Mouse (Mus musculus) embryonic facial prominence, embryonic 14.5 days (tissue): ENCODE measurements around the gene Rbm8a. TPM values are rescaled to one million over a fixed set of nuclear protein-coding genes. Genes with fewer than 3 reads are reported as not detected.
"Not testable (repeated sequence)": the region's sequence is repeated elsewhere in the genome, so short reads cannot be mapped to it uniquely, and the experiment has no call there.

Experiments
- ATAC-seq: fragments of 200-750 bp; cut with Nextera tagmentation; 2 replicates; pipeline ENCODE4 v1.8.0; 2017; ENCODE audit warnings: low read depth, moderate number of reproducible peaks, moderate TSS enrichment
- DNase-seq: peaks from one replicate; pipeline ENCODE4 v3.0.0-alpha.2; 2015; ENCODE audit warnings: low spot score
- H3K27ac ChIP-seq: fragments of 300-500 bp; sonication (generic); replicated peaks from 2 replicates; pipeline ENCODE4 v1.5.1; 2014; ENCODE audit warnings: low read depth, mild to moderate bottlenecking, low read length, moderate library complexity
- H3K27me3 ChIP-seq: fragments of 300-500 bp; sonication (generic); replicated peaks from 2 replicates; pipeline ENCODE4 v1.6.1; 2014; ENCODE audit warnings: low read length; ENCODE audit not compliant: control insufficient read depth, insufficient read depth
- H3K36me3 ChIP-seq: fragments of 300-500 bp; sonication (generic); 2 replicates; pipeline ENCODE4 v1.6.1; 2014; ENCODE audit warnings: low read length, mixed read lengths; ENCODE audit not compliant: control insufficient read depth, insufficient read depth
- H3K4me1 ChIP-seq: fragments of 300-500 bp; sonication (generic); 2 replicates; pipeline ENCODE4 v1.6.1; 2014; ENCODE audit warnings: antibody characterized with exemption, low read length; ENCODE audit not compliant: control insufficient read depth, insufficient read depth
- H3K4me2 ChIP-seq: fragments of 300-500 bp; sonication (generic); 2 replicates; pipeline ENCODE4 v1.6.1; 2014; ENCODE audit warnings: low read depth, mild to moderate bottlenecking, low read length, moderate library complexity, mixed read lengths
- H3K4me3 ChIP-seq: fragments of 300-500 bp; sonication (generic); 2 replicates; pipeline ENCODE4 v1.5.1; 2014; ENCODE audit warnings: low read depth, mild to moderate bottlenecking, low read length
- H3K9ac ChIP-seq: fragments of 300-500 bp; sonication (generic); 2 replicates; pipeline ENCODE4 v1.6.1; 2014; ENCODE audit warnings: low read depth, mild to moderate bottlenecking, low read length, moderate library complexity, mixed read lengths
- H3K9me3 ChIP-seq: fragments of 300-500 bp; sonication (generic); 2 replicates; pipeline ENCODE4 v1.6.1; 2016; ENCODE audit warnings: low read length; ENCODE audit not compliant: control insufficient read depth
- WGBS: fragments of 180-500 bp; shearing (Covaris S2); extraction: QIAGEN DNeasy Blood & Tissue Kit; methylation state at CpG from one replicate; pipeline ENCODE4 v1.1.7; 2014; 5-methylcytosine and 5-hydroxymethylcytosine counted together
- polyA plus RNA-seq: library from polyadenylated mRNA; unstranded; fragments of >200 nt; fragmentation: Nextera tagmentation; extraction: Ambion mirVana; gene quantifications from 2 replicates; pipeline ENCODE4 v1.2.1, GENCODE M21; 2014

Gene Rbm8a
- polyA plus RNA-seq, 1 experiment from 2014 or later = 122 TPM

DNA sequence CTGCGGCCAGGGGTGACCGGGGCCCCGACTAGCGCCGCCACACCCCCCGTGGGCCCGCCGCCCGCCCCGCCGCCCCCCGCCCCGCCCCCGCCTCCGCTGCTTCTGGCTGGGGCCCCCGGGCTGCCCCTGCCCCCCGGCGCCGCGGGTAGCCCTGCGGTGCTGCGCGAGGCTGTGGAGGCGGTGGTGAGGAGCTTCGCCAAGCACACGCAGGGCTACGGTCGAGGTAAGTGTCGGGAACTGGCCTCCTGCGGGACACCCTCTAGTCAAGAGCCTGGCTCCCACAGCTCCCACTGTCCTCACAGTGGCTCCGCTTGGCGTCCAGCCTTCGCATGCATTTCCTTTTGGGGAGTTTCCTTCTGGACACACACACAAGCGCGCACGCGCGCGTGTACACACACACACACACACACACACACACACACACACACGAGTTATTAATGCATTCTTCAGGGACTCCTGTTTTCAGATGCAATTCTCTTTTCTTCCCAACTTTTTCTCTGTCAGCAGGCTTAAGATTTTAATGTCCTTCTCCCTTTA is 28.4 kb upstream of the Rbm8a start:
- WGBS = 1% methylated on average over 19 of the region's 40 CpGs
- peaks cover 25% of the 10 kb centered on the region for H3K4me1 ChIP-seq

DNA sequence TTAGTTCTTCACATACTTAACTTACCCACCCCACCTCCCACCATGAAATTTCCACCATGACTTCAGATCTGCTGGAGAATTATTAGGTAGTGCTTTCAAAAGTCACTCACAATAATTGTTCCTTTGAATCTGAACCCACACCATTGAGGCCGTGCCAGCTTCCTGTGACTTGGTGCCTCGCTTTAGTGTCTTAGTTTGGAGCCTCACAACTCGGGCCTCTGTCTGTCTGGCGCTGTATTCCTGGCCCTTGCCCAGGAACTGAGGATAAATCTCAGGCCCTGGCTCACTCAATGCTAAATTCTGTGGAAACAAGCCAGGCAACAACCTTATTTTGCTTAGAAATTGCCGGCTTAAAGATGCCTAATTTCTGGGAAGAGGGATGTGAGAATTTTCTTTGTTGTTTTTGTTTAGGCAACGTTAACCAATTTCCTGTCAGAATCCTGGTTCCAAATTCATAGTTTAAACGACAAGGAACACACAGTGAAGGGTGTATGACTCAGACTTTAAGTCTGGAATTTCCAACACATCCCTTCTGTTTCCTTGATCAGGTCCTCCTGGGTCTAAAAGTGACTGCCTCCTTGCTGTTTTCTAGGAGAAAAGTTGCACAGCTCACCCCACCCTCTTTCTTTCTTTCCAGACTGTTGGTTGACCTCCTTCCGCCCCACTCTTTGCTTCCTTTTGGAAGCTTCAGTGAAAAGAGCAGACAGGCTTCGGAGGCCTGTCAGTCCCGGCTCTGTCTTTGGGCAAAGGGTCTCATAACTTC is 27.6 kb upstream of the Rbm8a start:
- DNase-seq (peak; percentile 49), ATAC-seq (no peak)
- Histone ChIP-seq H3K9me3 (no peaks in the 10 kb centered on the region), H3K9ac (peak overlapping the region; percentile 89), H3K4me3 (peak overlapping the region; percentile 76), H3K27ac (peak overlapping the region; percentile 97), H3K4me2 (peak overlapping the region; percentile 59), H3K27me3 (no peaks in the 10 kb centered on the region; the same call in 1 of the 2 replicates), H3K4me1 (peaks cover 17% of the 10 kb centered on the region), H3K36me3 (no peaks in the 10 kb centered on the region)
- WGBS = 22% methylated on average over 10 of the region's 10 CpGs

More for the DNA sequence above, 28.4 kb upstream of the Rbm8a start:
- H3K27ac ChIP-seq = peak overlapping the region; percentile 97
- no peaks in the 10 kb centered on the region; the same call in 1 of the 2 replicates for H3K27me3 ChIP-seq
- H3K9ac ChIP-seq = peak overlapping the region; percentile 89
- no peaks in the 10 kb centered on the region for H3K9me3 ChIP-seq
- DNase-seq = peak; percentile 91
- peak; percentile 58 for ATAC-seq
- H3K36me3 ChIP-seq = no peaks in the 10 kb centered on the region
- H3K4me2 ChIP-seq = peak overlapping the region; percentile 59
- H3K4me3 ChIP-seq = peak overlapping the region; percentile 76

- Histone ChIP-seq H3K9ac (peak overlapping the region; percentile 89), H3K36me3 (no peaks in the 10 kb centered on the region), H3K4me2 (peak overlapping the region; percentile 59), H3K27me3 (no peaks in the 10 kb centered on the region; the same call in 1 of the 2 replicates), H3K27ac (peak overlapping the region; percentile 97), H3K4me3 (peak overlapping the region; percentile 76), H3K4me1 (peaks cover 15% of the 10 kb centered on the region), H3K9me3 (no peaks in the 10 kb centered on the region)
- ATAC-seq (no peak), DNase-seq (no peak)
- 31% methylated on average over 5 of the region's 5 CpGs for WGBS
Measured at GRCm38 (mm10) chr3:96602704-96603084, 27.0 kb upstream of the Rbm8a start.

DNA sequence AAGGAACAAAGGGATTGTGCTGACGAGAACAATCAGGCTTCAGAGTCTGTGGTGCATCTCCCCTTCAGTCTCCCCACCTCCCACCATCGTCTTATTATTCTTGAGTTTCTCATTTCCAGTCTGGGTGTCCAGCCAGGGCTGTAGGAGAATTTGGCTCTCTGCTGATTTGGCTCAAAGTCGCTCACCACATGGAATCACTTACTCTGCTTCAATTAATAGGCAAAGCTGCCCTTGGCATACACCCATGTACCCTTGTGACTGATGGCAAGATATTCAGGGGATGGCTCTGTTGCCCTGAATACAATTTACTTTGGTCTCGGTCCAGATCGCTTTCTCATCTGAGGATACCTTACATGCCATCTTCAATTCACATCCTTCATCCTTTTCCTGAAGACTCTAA is 26.4 kb upstream of the Rbm8a start:
- ATAC-seq (no peak), DNase-seq (peak; percentile 80)
- H3K4me2 ChIP-seq = peak overlapping the region; percentile 59
- H3K27me3 ChIP-seq = no peaks in the 10 kb centered on the region; the same call in 1 of the 2 replicates
- peak overlapping the region; percentile 76 for H3K4me3 ChIP-seq
- no peaks in the 10 kb centered on the region for H3K9me3 ChIP-seq
- peak overlapping the region; percentile 89; the same call in 1 of the 2 replicates for H3K9ac ChIP-seq
- WGBS = 48% methylated on average over 5 of the region's 5 CpGs
- H3K36me3 ChIP-seq = no peaks in the 10 kb centered on the region
- H3K4me1 ChIP-seq = peaks cover 15% of the 10 kb centered on the region; the same call in 1 of the 2 replicates
- peak overlapping the region; percentile 97 for H3K27ac ChIP-seq

DNA sequence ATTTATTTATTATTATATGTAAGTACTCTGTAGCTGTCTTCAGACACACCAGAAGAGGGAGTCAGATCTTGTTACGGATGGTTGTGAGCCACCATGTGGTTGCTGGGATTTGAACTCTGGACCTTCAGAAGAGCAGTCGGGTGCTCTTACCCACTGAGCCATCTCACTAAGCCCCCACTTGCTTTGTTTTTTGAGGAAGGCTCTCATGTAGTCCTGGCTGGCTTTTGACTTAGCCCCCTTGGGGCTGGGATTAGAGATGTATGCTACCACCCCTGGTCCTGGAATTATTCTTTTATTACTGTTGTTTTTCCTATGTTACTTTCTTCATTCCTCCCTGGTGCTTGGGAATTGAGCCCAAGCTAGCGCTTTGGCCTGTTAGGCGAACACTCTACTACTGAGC is 23.7 kb upstream of the Rbm8a start:
- not testable (repeated sequence) for H3K36me3 ChIP-seq, H3K27me3 ChIP-seq
- WGBS = 86% methylated on average over 3 of the region's 4 CpGs

DNA sequence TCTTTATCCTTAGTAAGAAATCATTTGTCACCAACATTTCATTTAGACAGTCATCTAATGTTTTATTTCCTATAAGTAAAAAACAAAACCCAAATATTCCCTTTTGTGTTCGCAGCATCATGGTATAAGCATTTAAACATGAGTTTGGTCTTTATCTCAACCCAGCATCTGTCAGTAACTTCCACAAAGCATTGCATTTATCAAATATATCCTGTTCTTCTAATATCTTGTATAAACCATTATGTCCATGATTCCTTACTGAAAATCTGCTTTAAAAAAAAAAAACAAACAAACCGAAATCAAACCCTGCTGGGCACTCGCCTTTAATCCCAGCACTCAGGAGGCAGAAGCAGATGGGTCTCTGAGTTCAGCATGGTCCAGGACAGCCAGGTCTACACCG is 23.1 kb upstream of the Rbm8a start:
- Histone ChIP-seq H3K4me3 (no peak overlapping the region), H3K9ac (no peak overlapping the region), H3K27ac (no peak overlapping the region), H3K27me3 (no peaks in the 10 kb centered on the region), H3K9me3 (no peaks in the 10 kb centered on the region), H3K4me1 (peaks cover 2% of the 10 kb centered on the region; the same call in 1 of the 2 replicates), H3K4me2 (no peak overlapping the region), H3K36me3 (no peaks in the 10 kb centered on the region)
- WGBS = 88% methylated on average over 4 of the region's 4 CpGs
- DNase-seq (no peak), ATAC-seq (no peak)

More for the DNA sequence above, 23.7 kb upstream of the Rbm8a start:
- H3K9me3 ChIP-seq, H3K9ac ChIP-seq, ATAC-seq, DNase-seq, H3K4me2 ChIP-seq, H3K27ac ChIP-seq, H3K4me3 ChIP-seq, H3K4me1 ChIP-seq: not testable (repeated sequence)

GRCm38 (mm10) chr3:96617941-96618340 is 11.8 kb upstream of the Rbm8a start:
- Histone ChIP-seq H3K27ac (no peak overlapping the region), H3K4me3 (no peak overlapping the region), H3K4me1 (no peaks in the 10 kb centered on the region; the same call in 1 of the 2 replicates), H3K9me3 (no peaks in the 10 kb centered on the region), H3K9ac (no peak overlapping the region), H3K36me3 (peaks cover 64% of the 10 kb centered on the region), H3K27me3 (no peaks in the 10 kb centered on the region), H3K4me2 (no peak overlapping the region)
- DNase-seq (peak; percentile 42), ATAC-seq (no peak)
- 72% methylated on average over 3 of the region's 3 CpGs for WGBS

- Histone ChIP-seq H3K27ac (no peak overlapping the region), H3K9me3 (no peaks in the 10 kb centered on the region), H3K36me3 (peaks cover 77% of the 10 kb centered on the region), H3K9ac (no peak overlapping the region), H3K4me1 (no peaks in the 10 kb centered on the region), H3K4me3 (no peak overlapping the region), H3K4me2 (no peak overlapping the region), H3K27me3 (no peaks in the 10 kb centered on the region)
- WGBS = 91% methylated on average over 4 of the region's 4 CpGs
- no peak for ATAC-seq
- no peak for DNase-seq
Measured at GRCm38 (mm10) chr3:96623201-96623600, 6.5 kb upstream of the Rbm8a start.
